Comparison of ENCODE assay signal across 15 mouse cellular contexts in genomic region chr9:114770224-114770623, GRCm38 (mm10). TPM values are rescaled to one million over a fixed set of nuclear protein-coding genes. Genes with fewer than 3 reads are reported as not detected.
DNase-seq lines count a peak whose midpoint lies in the region; ATAC-seq and TF ChIP-seq lines count a peak whose summit lies in the region.
"Had no signal": no experiment of that assay in that cellular context is flagged by ENCODE, and none has a peak within 500 bp of the region (broad histone marks: within the 10 kb centered on the region; RNA-seq: fewer than 3 reads in every experiment).

No protein-coding gene starts in this region.

- H3K4me1 ChIP-seq in hindbrain, postnatal 0 days (ENCODE audit: insufficient read depth, low read length), result no peaks in the 10 kb centered on the region; the same call in 1 of the 2 replicates
- H3K4me1 ChIP-seq in hindbrain, embryonic 10.5 days (replicated peaks), result peaks cover 27% of the 10 kb centered on the region
- H3K4me1 ChIP-seq in midbrain, embryonic 10.5 days, result peaks cover 23% of the 10 kb centered on the region

- H3K9me3 ChIP-seq in hindbrain, postnatal 0 days (ENCODE audit: low read length), result no peaks in the 10 kb centered on the region
- H3K9me3 ChIP-seq in hindbrain, embryonic 10.5 days, result peaks cover 4% of the 10 kb centered on the region; the same call in 1 of the 2 replicates
- 0 out of 2 replicates have a peak, but pooled peaks cover 4% of the 10 kb centered on the region for H3K9me3 ChIP-seq in midbrain, embryonic 10.5 days (replicated peaks)
- H3K9me3 ChIP-seq: forebrain, embryonic 15.5 days; heart, embryonic 15.5 days had no signal

- no peak overlapping the region for H3K27ac ChIP-seq in hindbrain, postnatal 0 days
- H3K27ac ChIP-seq in hindbrain, embryonic 10.5 days, result no peak overlapping the region
- no peak overlapping the region for H3K27ac ChIP-seq in midbrain, embryonic 10.5 days (replicated peaks)
- H3K27ac ChIP-seq: forebrain, embryonic 15.5 days; heart, embryonic 15.5 days; liver, embryonic 14.5 days had no signal

- H3K9ac ChIP-seq in hindbrain, postnatal 0 days (replicated peaks; ENCODE audit: low read length), result no peak overlapping the region
- H3K9ac ChIP-seq: forebrain, embryonic 15.5 days; heart, embryonic 15.5 days; liver, embryonic 14.5 days had no signal

- H3K4me2 ChIP-seq in hindbrain, postnatal 0 days (ENCODE audit: low read depth, low read length), result no peak overlapping the region
- H3K4me2 ChIP-seq: forebrain, embryonic 15.5 days; heart, embryonic 15.5 days had no signal

- no peaks in the 10 kb centered on the region for H3K36me3 ChIP-seq in hindbrain, postnatal 0 days (ENCODE audit: insufficient read depth, low read length)
- H3K36me3 ChIP-seq in hindbrain, embryonic 10.5 days, result peaks cover 57% of the 10 kb centered on the region
- peaks cover 46% of the 10 kb centered on the region for H3K36me3 ChIP-seq in midbrain, embryonic 10.5 days
- H3K36me3 ChIP-seq: forebrain, embryonic 15.5 days had no signal

- peak; percentile 63 for DNase-seq in retina, postnatal 1 day
- DNase-seq in retina, embryonic 14.5 days (ENCODE audit: low spot score), result no peak
- no peak for DNase-seq in hindbrain, postnatal 0 days (ENCODE audit: low spot score)
- DNase-seq in hindbrain, embryonic 10.5 days (ENCODE audit: low spot score), result no peak
- no peak for DNase-seq in embryo, embryonic 11 days
- no peak for DNase-seq in midbrain, embryonic 10.5 days (ENCODE audit: low spot score)
- DNase-seq: cerebellum, postnatal 14 days; gastrocnemius, postnatal 14 days had no signal

- H3K4me3 ChIP-seq in hindbrain, postnatal 0 days (ENCODE audit: low read length), result no peak overlapping the region
- H3K4me3 ChIP-seq in hindbrain, embryonic 10.5 days, result no peak overlapping the region
- no peak overlapping the region for H3K4me3 ChIP-seq in midbrain, embryonic 10.5 days
- H3K4me3 ChIP-seq: forebrain, embryonic 15.5 days; heart, embryonic 15.5 days had no signal

- ATAC-seq in common myeloid progenitor, adult 5-6 weeks (replicated peaks; ENCODE audit: low read depth, poor library complexity, severe bottlenecking), result peak; percentile 71
- ATAC-seq in megakaryocyte progenitor cell, adult 5-6 weeks (replicated peaks; ENCODE audit: poor library complexity), result peak; percentile 70
- no peak for ATAC-seq in hindbrain, postnatal 0 days
- ATAC-seq: forebrain, embryonic 15.5 days; hindbrain, embryonic 16.5 days; midbrain, embryonic 16.5 days had no signal

- WGBS in hindbrain, postnatal 0 days, result 87% methylated on average over 4 of the region's 4 CpGs
- 90% methylated on average over 4 of the region's 4 CpGs for WGBS in hindbrain, embryonic 10.5 days
- 92% methylated on average over 4 of the region's 4 CpGs for WGBS in midbrain, embryonic 10.5 days

- TF ChIP-seq CTCF in hindbrain, postnatal 0 days (IDR thresholded peaks at IDR 0.05; ENCODE audit: low read depth), result no peak

- no peaks in the 10 kb centered on the region for H3K27me3 ChIP-seq in hindbrain, postnatal 0 days (ENCODE audit: insufficient read depth, low read length)
- H3K27me3 ChIP-seq in hindbrain, embryonic 10.5 days (ENCODE audit: insufficient read depth, poor library complexity, severe bottlenecking), result no peaks in the 10 kb centered on the region
- H3K27me3 ChIP-seq in midbrain, embryonic 10.5 days (ENCODE audit: low read depth, poor library complexity, severe bottlenecking), result no peaks in the 10 kb centered on the region
- H3K27me3 ChIP-seq: forebrain, embryonic 15.5 days; heart, embryonic 15.5 days had no signal

RNA-seq across cellular contexts. Expression of gene Cmtm7, which starts 11.4 kb away (rescaled TPM):
- total RNA-seq in common myeloid progenitor, adult 5-6 weeks (2017), result 433 and 511 TPM in 2 replicates
- total RNA-seq in megakaryocyte progenitor cell, adult 5-6 weeks (2015), result 499 and 542 TPM in 2 replicates
- total RNA-seq in megakaryocyte progenitor cell, adult 5-6 weeks (2017), result 712 and 803 TPM in 2 replicates
- 14.3 and 21.1 TPM in 2 replicates for total RNA-seq in hindbrain, postnatal 0 days (2014; rRNA removed)
- 10.2 and 11.8 TPM in 2 replicates for polyA plus RNA-seq in hindbrain, postnatal 0 days (2015; fragmentation: Nextera tagmentation; extraction: Ambion mirVana)
- 96.0 and 108 TPM in 2 replicates for polyA plus RNA-seq in hindbrain, embryonic 10.5 days (2016; fragmentation: Nextera tagmentation; extraction: Ambion mirVana)
- 75.6 and 88.2 TPM in 2 replicates for polyA plus RNA-seq in midbrain, embryonic 10.5 days (2016; fragmentation: Nextera tagmentation; extraction: Ambion mirVana)

RNA-seq across cellular contexts. Expression of gene Cmtm6, which starts 39.3 kb away (rescaled TPM):
- 44.6 and 48.3 TPM in 2 replicates for total RNA-seq in common myeloid progenitor, adult 5-6 weeks (2017)
- total RNA-seq in megakaryocyte progenitor cell, adult 5-6 weeks (2015), result 29.1 and 31.1 TPM in 2 replicates
- 43.1 and 46.2 TPM in 2 replicates for total RNA-seq in megakaryocyte progenitor cell, adult 5-6 weeks (2017)
- total RNA-seq in hindbrain, postnatal 0 days (2014; rRNA removed), result 15.2 and 17.9 TPM in 2 replicates
- 23.9 and 24.8 TPM in 2 replicates for polyA plus RNA-seq in hindbrain, postnatal 0 days (2015; fragmentation: Nextera tagmentation; extraction: Ambion mirVana)
- 23.8 and 30.0 TPM in 2 replicates for polyA plus RNA-seq in hindbrain, embryonic 10.5 days (2016; fragmentation: Nextera tagmentation; extraction: Ambion mirVana)
- polyA plus RNA-seq in midbrain, embryonic 10.5 days (2016; fragmentation: Nextera tagmentation; extraction: Ambion mirVana), result 27.1 and 27.2 TPM in 2 replicates

Comparison
In these comparisons a context has a peak if more than half of its experiments do, and no peak if none do; other contexts are left out.
1. RNA of gene Cmtm7, which starts 11.4 kb away (total RNA-seq): 499 to 803 TPM in megakaryocyte progenitor cell, adult 5-6 weeks and 433 to 511 TPM in common myeloid progenitor, adult 5-6 weeks; 14.3 to 21.1 TPM in hindbrain, postnatal 0 days; every median in the first group is over 10 times any median in the second.